Mouse (Mus musculus) liver, embryonic 13.5 days (tissue): ENCODE results near the gene Lamc1. TPM values are rescaled to one million over a fixed set of nuclear protein-coding genes. Genes with fewer than 3 reads are reported as not detected.

Experiments
- ATAC-seq: fragments of 200-750 bp; cut with Nextera tagmentation; 2 replicates; pipeline ENCODE4 v1.8.0; 2017; ENCODE audit warnings: low read depth, mild to moderate bottlenecking, moderate number of reproducible peaks, moderate library complexity
- DNase-seq: peaks from one replicate; pipeline ENCODE4 v3.0.0; 2022
- H3K27ac ChIP-seq: fragments of 300-500 bp; sonication (generic); 2 replicates; pipeline ENCODE4 v1.5.1; 2015; ENCODE audit warnings: moderate library complexity, mild to moderate bottlenecking, inconsistent platforms
- H3K27me3 ChIP-seq: fragments of 300-500 bp; sonication (generic); 2 replicates; pipeline ENCODE4 v1.6.1; 2015; ENCODE audit warnings: mild to moderate bottlenecking, inconsistent platforms
- H3K36me3 ChIP-seq: fragments of 300-500 bp; sonication (generic); 2 replicates; pipeline ENCODE4 v1.6.1; 2015; ENCODE audit warnings: mild to moderate bottlenecking, inconsistent platforms
- H3K4me1 ChIP-seq: fragments of 300-500 bp; sonication (generic); replicated peaks from 2 replicates; pipeline ENCODE4 v1.6.1; 2015; ENCODE audit warnings: inconsistent platforms
- H3K4me2 ChIP-seq: fragments of 300-500 bp; sonication (generic); 2 replicates; pipeline ENCODE4 v1.6.1; 2015; ENCODE audit warnings: inconsistent platforms, mild to moderate bottlenecking, moderate library complexity
- H3K4me3 ChIP-seq: fragments of 300-500 bp; sonication (generic); replicated peaks from 2 replicates; pipeline ENCODE4 v1.5.1; 2015; ENCODE audit warnings: mild to moderate bottlenecking, inconsistent platforms
- H3K9ac ChIP-seq: fragments of 300-500 bp; sonication (generic); 2 replicates; pipeline ENCODE4 v1.6.1; 2015; ENCODE audit warnings: mild to moderate bottlenecking, inconsistent platforms
- H3K9me3 ChIP-seq: fragments of 300-500 bp; sonication (generic); replicated peaks from 2 replicates; pipeline ENCODE4 v1.6.1; 2016; ENCODE audit warnings: inconsistent platforms
- WGBS: fragments of 180-500 bp; shearing (Covaris S2); methylation state at CpG from one replicate; pipeline ENCODE4 v1.1.7; 2015; ENCODE audit not compliant: insufficient replicate concordance; 5-methylcytosine and 5-hydroxymethylcytosine counted together
- polyA plus RNA-seq: library from polyadenylated mRNA; unstranded; fragments of >200 nt; fragmentation: Nextera tagmentation; extraction: Ambion mirVana; gene quantifications from 2 replicates; pipeline ENCODE4 v1.2.1, GENCODE M21; 2015

Gene Lamc1
- polyA plus RNA-seq, 1 experiment from 2014 or later, result 7.2 TPM

- no peaks in the 10 kb centered on the region for H3K36me3 ChIP-seq
- no peak overlapping the region for H3K4me3 ChIP-seq
- no peak for ATAC-seq
- no peak overlapping the region for H3K27ac ChIP-seq
- peaks cover 37% of the 10 kb centered on the region for H3K4me1 ChIP-seq
- no peak overlapping the region for H3K4me2 ChIP-seq
- 81% methylated on average over 6 of the region's 6 CpGs for WGBS
- DNase-seq, result no peak
- peaks cover 11% of the 10 kb centered on the region for H3K27me3 ChIP-seq
- no peak overlapping the region for H3K9ac ChIP-seq
- H3K9me3 ChIP-seq, result no peaks in the 10 kb centered on the region
These were observed 3.3 kb downstream of the Lamc1 start for GRCm38 (mm10) chr1:153329306-153329705.

GRCm38 (mm10) chr1:153327063-153327462, 5.5 kb downstream of the Lamc1 start:
- Histone ChIP-seq H3K27me3 (peaks cover 5% of the 10 kb centered on the region), H3K4me2 (no peak overlapping the region), H3K36me3 (no peaks in the 10 kb centered on the region), H3K27ac (no peak overlapping the region), H3K4me3 (no peak overlapping the region), H3K4me1 (peaks cover 23% of the 10 kb centered on the region), H3K9me3 (no peaks in the 10 kb centered on the region), H3K9ac (no peak overlapping the region)
- DNase-seq (no peak), ATAC-seq (no peak)
- WGBS, result 78% methylated on average over 4 of the region's 4 CpGs

- H3K36me3 ChIP-seq, result no peaks in the 10 kb centered on the region
- no peak for ATAC-seq
- no peak overlapping the region for H3K4me3 ChIP-seq
- DNase-seq, result no peak
- no peak overlapping the region for H3K27ac ChIP-seq
- H3K4me1 ChIP-seq, result peaks cover 21% of the 10 kb centered on the region
- no peak overlapping the region for H3K4me2 ChIP-seq
- no peaks in the 10 kb centered on the region for H3K27me3 ChIP-seq
- H3K9ac ChIP-seq, result no peak overlapping the region
- no peaks in the 10 kb centered on the region for H3K9me3 ChIP-seq
- 71% methylated on average over 7 of the region's 7 CpGs for WGBS
These were observed 6.4 kb downstream of the Lamc1 start for GRCm38 (mm10) chr1:153326226-153326625.

GRCm38 (mm10) chr1:153321404-153321803, 11.2 kb downstream of the Lamc1 start:
- Histone ChIP-seq H3K9ac (no peak overlapping the region), H3K4me2 (no peak overlapping the region), H3K9me3 (no peaks in the 10 kb centered on the region), H3K4me1 (peaks cover 28% of the 10 kb centered on the region), H3K4me3 (no peak overlapping the region), H3K36me3 (no peaks in the 10 kb centered on the region), H3K27ac (peak overlapping the region; percentile 30; the same call in 1 of the 2 replicates), H3K27me3 (no peaks in the 10 kb centered on the region)
- DNase-seq (no peak), ATAC-seq (no peak)
- 65% methylated on average over 12 of the region's 12 CpGs for WGBS

- ATAC-seq (no peak), DNase-seq (no peak)
- no peaks in the 10 kb centered on the region for H3K36me3 ChIP-seq
- no peak overlapping the region for H3K4me3 ChIP-seq
- no peaks in the 10 kb centered on the region for H3K27me3 ChIP-seq
- H3K4me1 ChIP-seq, result peaks cover 28% of the 10 kb centered on the region
- no peak overlapping the region for H3K27ac ChIP-seq
- no peaks in the 10 kb centered on the region for H3K9me3 ChIP-seq
- H3K4me2 ChIP-seq, result no peak overlapping the region
- H3K9ac ChIP-seq, result no peak overlapping the region
- 19% methylated on average over 6 of the region's 6 CpGs for WGBS
These were observed 11.9 kb downstream of the Lamc1 start for GRCm38 (mm10) chr1:153320554-153321147.

GRCm38 (mm10) chr1:153320121-153320520, 12.5 kb downstream of the Lamc1 start:
- Histone ChIP-seq H3K4me2 (no peak overlapping the region), H3K4me1 (peaks cover 28% of the 10 kb centered on the region), H3K27ac (no peak overlapping the region), H3K9ac (no peak overlapping the region), H3K27me3 (no peaks in the 10 kb centered on the region), H3K9me3 (no peaks in the 10 kb centered on the region), H3K36me3 (no peaks in the 10 kb centered on the region), H3K4me3 (no peak overlapping the region)
- DNase-seq, result no peak
- 40% methylated on average over 4 of the region's 4 CpGs for WGBS
- no peak for ATAC-seq

GRCm38 (mm10) chr1:153318741-153319140, 13.8 kb downstream of the Lamc1 start:
- no peak for DNase-seq
- Histone ChIP-seq H3K4me1 (peaks cover 27% of the 10 kb centered on the region), H3K9ac (no peak overlapping the region), H3K36me3 (no peaks in the 10 kb centered on the region), H3K9me3 (no peaks in the 10 kb centered on the region), H3K27ac (no peak overlapping the region), H3K4me3 (no peak overlapping the region), H3K27me3 (no peaks in the 10 kb centered on the region), H3K4me2 (no peak overlapping the region)
- 69% methylated on average over 1 of the region's 1 CpGs for WGBS
- ATAC-seq, result no peak

GRCm38 (mm10) chr1:153318287-153318686, 14.3 kb downstream of the Lamc1 start:
- Histone ChIP-seq H3K4me2 (no peak overlapping the region), H3K4me3 (no peak overlapping the region), H3K9me3 (no peaks in the 10 kb centered on the region), H3K9ac (no peak overlapping the region), H3K27me3 (no peaks in the 10 kb centered on the region), H3K4me1 (peaks cover 24% of the 10 kb centered on the region), H3K36me3 (no peaks in the 10 kb centered on the region), H3K27ac (no peak overlapping the region)
- no peak for DNase-seq
- 75% methylated on average over 7 of the region's 7 CpGs for WGBS
- ATAC-seq, result no peak

- no peaks in the 10 kb centered on the region for H3K9me3 ChIP-seq
- no peak overlapping the region for H3K4me3 ChIP-seq
- no peaks in the 10 kb centered on the region for H3K27me3 ChIP-seq
- no peak overlapping the region for H3K4me2 ChIP-seq
- DNase-seq, result no peak
- peaks cover 25% of the 10 kb centered on the region for H3K4me1 ChIP-seq
- H3K9ac ChIP-seq, result no peak overlapping the region
- 55% methylated on average over 16 of the region's 16 CpGs for WGBS
- no peak for ATAC-seq
- no peak overlapping the region for H3K27ac ChIP-seq
- H3K36me3 ChIP-seq, result no peaks in the 10 kb centered on the region
These were observed 14.9 kb downstream of the Lamc1 start for GRCm38 (mm10) chr1:153317486-153318260.

GRCm38 (mm10) chr1:153316956-153317355, 15.6 kb downstream of the Lamc1 start:
- Histone ChIP-seq H3K4me1 (peaks cover 32% of the 10 kb centered on the region), H3K27ac (no peak overlapping the region), H3K9me3 (no peaks in the 10 kb centered on the region), H3K4me3 (no peak overlapping the region), H3K27me3 (no peaks in the 10 kb centered on the region), H3K4me2 (no peak overlapping the region), H3K9ac (no peak overlapping the region), H3K36me3 (no peaks in the 10 kb centered on the region)
- DNase-seq (no peak), ATAC-seq (no peak)
- 68% methylated on average over 8 of the region's 8 CpGs for WGBS

- Histone ChIP-seq H3K27me3 (no peaks in the 10 kb centered on the region), H3K9ac (no peak overlapping the region), H3K27ac (no peak overlapping the region), H3K9me3 (no peaks in the 10 kb centered on the region), H3K4me1 (peaks cover 30% of the 10 kb centered on the region), H3K4me2 (no peak overlapping the region), H3K36me3 (no peaks in the 10 kb centered on the region), H3K4me3 (no peak overlapping the region)
- DNase-seq (no peak), ATAC-seq (no peak)
These were observed 16.3 kb downstream of the Lamc1 start for GRCm38 (mm10) chr1:153316286-153316685.

- no peak overlapping the region for H3K4me3 ChIP-seq
- no peak for DNase-seq
- no peak overlapping the region for H3K9ac ChIP-seq
- no peak overlapping the region for H3K27ac ChIP-seq
- H3K9me3 ChIP-seq, result no peaks in the 10 kb centered on the region
- 77% methylated on average over 6 of the region's 6 CpGs for WGBS
- peaks cover 25% of the 10 kb centered on the region for H3K4me1 ChIP-seq
- no peaks in the 10 kb centered on the region for H3K36me3 ChIP-seq
- no peaks in the 10 kb centered on the region for H3K27me3 ChIP-seq
- ATAC-seq, result no peak
- H3K4me2 ChIP-seq, result no peak overlapping the region
These were observed 17.5 kb downstream of the Lamc1 start for GRCm38 (mm10) chr1:153315121-153315520.
